Mouse (Mus musculus) inflammation-experienced regulatory T-cells, adult 6 months (primary cell): ENCODE results near the gene Ranbp3. TPM values are rescaled to one million over a fixed set of nuclear protein-coding genes. Genes with fewer than 3 reads are reported as not detected.

ENCODE experiments used
- ATAC-seq: one replicate; pipeline ENCODE4 v1.8.0; 2017
- polyA plus RNA-seq, 3 experiments: library from polyadenylated mRNA; unstranded; fragments of 100-300 nt; shearing (Covaris generic); gene quantifications; one replicate each; pipeline ENCODE4 v1.2.1; 2017

The Ranbp3 gene
- polyA plus RNA-seq, 3 experiments from 2014 or later = 54.4 to 59.4 (median 58.4) TPM

DNA sequence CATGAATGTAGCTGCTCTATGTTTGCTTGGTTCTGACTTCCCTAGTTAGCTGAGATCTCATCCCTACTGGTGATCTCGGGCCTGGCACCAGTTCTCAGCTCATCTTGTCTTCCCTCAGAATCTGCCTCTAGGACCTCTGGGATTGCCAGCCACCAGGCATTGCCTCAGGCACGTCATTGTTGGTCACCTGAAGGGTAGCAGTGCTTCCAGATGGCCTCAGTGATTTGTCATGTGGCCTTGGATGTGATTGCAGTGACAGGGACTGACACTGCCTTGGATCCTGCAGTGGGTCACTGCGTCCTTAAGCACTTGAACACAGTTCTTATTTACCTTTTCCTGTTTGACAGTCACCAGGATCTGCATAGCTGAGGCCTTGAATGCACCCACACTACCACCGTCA, 8.7 kb downstream of the Ranbp3 start:
- no peak for ATAC-seq

DNA sequence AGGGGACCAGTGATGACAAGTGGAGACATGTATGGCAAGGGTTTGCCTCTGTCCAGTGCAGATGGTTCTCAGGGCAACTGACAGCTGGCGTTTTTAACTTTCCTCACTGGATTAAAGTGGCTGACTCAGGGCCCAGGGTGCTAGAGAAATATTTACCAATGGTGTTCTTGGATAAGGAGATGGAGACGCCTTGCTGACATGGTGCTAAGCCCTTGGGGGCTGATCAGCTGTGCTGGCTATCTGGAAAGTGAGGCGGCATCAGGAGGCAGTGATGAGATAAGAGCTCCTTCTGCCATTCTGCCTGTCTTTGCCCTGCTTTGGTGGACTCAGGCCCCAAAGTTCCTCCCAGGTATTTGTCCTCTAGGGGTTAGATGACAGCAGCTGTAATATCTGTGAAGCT, 9.8 kb downstream of the Ranbp3 start:
- ATAC-seq = no peak

DNA sequence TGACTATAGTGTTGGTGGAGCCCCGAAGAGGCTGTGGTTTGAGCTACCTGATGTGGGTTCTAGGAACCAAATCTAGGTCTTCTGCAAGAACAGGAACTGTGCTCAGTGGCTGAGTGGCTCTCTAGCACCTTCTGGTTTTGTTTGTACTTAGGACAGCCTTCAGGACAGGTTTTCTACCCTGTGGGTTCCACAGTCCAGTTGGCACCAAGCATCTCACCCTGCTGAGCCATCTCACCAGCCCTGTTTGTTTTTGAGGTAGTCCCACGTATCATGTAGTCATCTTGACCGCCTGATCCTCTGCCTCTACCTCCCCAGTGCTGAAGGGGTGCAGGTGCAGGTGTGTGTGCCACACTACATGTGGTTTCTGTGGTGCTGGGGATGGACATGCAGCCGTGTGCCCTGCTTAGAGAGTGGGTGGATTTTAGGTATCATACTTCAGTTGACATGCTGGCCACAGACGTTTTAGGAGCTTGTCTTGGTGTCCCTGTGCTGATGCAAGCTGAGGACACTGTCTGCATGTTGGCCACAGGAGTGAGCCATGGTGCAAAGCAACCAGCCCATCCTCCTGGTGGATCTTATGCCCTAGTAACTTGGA, 10.5 kb downstream of the Ranbp3 start:
- no peak for ATAC-seq

DNA sequence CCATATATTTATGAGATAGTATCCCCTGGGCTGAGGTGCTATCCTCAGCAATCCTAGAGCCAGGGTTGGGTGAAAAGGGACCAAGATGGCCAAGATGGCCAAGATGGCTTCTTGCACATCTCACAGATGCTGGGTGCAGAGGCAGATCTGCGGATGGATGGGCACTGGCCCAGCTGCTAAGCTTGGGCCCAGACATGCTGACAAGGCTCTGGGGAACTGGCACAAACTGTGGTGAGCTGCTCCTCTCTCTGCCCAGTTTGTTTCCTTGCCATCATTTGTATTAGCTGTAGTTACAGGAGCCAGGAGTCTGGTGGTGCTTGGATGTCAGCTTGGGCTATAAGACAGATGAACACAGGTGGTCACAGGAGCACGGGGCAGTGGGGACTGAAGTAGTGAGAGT, 11.6 kb downstream of the Ranbp3 start:
- ATAC-seq = no peak

DNA sequence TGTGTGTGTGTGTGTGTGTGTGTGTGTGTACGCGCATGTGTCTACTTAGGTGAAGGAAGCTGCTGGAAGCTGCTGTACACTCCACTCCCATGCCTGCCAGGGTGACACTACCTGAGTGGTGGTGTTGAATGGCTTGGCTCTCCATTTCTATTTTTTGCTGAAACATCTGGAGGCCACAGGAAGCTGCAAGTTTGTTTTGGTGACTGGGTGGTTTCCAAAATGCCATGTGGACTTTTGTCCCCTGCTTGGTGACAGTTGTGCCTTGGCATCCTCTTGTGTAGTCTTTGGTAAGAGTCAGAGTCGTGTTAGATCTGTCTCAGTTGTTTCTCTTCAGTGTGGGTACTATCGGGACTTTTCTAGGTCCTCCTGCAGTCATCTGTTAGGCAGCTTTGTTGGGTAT, 13.7 kb downstream of the Ranbp3 start:
- ATAC-seq = no peak

DNA sequence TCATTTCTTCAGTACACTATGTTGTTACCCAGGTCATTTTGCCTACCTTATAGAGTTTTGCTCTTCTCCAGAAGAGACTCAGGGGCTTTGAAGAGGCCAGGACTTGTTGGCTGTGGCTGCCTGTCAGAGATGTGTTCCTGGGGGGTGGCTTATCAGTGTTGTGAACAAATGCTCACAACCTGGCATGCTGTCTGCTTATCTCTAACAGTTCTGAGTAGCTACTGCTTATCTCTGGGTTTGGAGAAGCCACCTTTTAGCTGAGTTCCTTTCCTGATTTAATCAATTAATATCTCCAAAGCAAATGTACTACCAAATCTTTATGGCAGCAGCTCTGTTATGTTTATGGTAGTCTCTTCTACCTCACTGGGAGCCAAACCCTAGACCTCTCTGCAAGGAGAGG, 15.0 kb downstream of the Ranbp3 start:
- ATAC-seq = no peak

DNA sequence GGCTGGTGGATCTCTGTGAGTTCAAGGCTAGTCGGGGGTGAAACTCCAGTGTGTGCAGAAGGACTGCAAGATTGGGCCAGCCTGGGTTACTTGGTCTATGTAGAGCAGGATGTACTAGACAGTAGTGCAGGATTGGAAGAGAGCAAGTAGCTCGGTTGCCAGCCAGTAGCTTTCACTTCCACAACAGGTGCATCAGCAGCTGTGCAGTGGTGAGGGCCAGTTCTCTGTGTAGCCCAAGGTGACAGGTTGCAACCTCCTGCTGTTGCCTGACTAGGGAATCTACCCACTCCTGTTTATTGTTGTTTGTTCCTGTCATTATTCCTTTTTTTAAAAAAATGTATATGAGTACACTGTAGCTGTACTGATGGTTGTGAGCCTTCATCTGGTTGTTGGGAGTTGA, 15.6 kb downstream of the Ranbp3 start:
- ATAC-seq = no peak

DNA sequence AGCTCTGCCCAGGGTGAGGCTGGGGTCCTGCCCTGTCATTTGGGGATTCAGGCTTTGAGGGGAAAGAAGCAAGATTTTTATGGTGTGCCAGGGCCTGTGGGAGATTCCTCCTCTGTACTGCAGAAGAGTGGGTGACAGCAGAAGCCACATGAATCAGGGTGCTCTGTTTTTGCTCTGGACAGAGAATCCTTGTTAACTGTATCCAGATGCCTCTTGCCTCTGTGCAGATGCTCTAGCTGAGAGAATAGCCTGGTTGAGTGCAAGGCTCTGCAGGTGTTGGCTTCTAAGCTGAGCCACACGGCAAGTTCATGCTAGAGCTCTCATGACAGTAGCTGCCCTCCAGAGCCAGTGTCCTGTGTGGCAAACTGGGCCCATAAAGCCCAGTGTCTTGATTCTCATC, 20.3 kb downstream of the Ranbp3 start:
- ATAC-seq = no peak

DNA sequence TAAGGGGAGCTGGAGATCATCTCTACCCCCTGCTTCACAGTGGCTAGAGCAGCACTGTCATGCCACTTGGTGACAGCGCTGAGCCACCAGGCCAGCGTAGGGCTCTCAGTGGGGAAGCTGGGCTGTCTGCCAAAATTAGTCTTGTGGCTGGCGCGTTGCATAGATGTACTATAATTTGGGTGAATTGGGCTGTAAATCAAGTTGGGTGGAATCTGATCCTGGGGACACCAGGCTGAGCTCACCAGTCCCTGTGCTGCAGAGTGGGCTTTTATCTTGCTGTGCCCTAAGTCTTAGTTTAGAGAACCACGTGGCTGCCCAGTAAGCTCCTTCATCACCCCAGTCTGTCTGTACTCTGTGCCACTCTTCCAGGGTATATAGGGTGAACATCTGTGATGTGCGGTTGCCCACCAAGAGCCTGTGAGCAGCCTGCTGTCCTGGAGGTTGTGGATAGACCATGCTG, 20.8 kb downstream of the Ranbp3 start:
- ATAC-seq = no peak

DNA sequence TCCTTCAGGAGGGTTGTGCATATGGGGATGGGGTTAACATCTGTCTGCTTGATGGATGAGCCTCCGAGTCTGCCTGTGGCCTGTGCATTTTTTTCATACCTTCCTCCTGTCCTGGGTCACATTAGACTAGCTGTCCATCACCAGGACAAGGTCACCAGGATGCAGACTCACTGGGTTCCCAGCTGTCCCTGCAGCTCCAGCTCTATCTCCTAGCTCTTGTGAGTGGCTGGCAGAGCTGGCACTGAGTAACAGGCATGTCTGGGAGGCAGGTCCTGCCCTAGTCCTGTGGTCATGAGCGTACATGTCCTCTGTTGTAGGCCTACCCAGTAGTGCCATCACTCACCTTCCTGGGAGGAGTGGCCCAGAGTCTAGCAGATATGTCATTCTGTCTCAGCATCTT, 27.4 kb downstream of the Ranbp3 start:
- no peak for ATAC-seq

DNA sequence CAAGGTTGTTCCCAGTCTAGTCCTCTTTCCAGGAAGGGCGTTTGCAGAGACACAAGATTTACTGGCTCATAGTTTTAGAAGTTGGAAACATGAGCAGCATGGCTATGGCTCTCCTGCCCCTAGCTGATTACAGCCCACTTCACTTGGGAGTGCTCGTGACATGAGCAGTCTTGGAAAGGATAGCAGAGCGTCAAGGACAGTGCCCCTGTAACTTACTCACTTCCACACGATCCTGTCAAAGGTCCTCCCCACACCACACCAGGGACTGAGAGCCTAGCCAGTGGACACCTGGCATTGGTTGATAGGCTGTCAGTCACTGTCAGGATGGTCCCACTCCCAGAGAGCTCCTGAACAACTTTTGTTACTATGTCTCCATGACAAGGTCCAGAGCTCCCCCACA, 29.9 kb downstream of the Ranbp3 start:
- ATAC-seq = no peak

DNA sequence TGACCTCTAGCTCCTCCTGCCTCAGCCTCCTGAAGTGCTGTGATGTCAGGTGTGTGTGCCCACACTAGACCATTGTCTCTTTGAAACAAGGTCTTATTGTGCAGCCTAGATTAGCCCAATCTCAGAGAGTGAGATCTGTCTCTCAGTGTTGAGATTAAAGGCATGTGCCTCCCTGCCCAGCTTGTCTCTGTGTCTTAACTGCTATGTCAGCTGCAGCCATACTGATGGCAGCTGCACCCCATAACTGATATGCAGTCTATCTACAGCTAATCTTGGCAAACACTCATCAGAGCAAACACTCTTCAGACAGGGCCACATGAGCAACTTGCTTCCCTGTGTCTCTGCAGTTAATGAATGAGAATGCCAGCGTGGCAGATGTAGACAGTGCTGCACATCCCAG, 33.4 kb downstream of the Ranbp3 start:
- ATAC-seq = no peak

DNA sequence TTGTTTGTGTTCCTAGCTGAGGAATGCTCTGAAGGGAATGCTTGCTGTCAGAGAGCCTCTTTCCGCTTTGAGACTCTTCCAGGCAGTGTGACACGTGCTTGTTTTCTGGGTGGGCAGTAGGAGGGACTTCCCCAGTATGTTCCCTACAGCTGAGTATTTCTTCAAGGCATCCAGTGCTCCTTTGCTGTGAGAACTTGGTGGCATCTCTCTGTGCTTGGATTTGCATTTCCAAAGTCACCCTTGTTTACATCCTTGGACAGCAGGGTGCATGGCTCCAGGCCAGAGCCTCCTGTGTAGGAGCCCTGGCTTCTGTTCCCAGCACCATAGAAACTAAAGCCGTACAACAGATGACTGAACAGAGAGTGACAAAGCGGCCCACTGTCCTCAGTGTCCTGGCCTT, 35.6 kb downstream of the Ranbp3 start:
- no peak for ATAC-seq

DNA sequence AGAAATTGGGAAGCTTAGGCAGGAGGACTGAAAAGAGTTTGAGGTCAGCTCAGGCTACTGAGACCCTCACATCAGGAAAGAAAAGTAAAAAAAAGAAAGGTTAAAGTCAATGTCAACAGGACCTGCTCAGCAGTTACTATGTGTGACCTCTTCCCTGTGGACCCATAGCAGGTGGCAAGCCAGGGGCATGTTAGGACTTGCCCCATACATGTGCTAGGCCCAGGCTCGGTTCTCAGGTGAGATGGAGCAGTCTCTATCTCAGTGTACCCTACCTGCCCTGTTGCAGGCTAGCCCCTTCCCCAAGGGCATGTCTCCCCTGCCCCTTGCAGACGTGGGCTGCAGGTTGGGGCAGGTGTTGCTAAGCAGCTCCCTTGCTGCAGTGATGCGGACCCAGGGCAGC, 36.6 kb downstream of the Ranbp3 start:
- ATAC-seq = no peak

DNA sequence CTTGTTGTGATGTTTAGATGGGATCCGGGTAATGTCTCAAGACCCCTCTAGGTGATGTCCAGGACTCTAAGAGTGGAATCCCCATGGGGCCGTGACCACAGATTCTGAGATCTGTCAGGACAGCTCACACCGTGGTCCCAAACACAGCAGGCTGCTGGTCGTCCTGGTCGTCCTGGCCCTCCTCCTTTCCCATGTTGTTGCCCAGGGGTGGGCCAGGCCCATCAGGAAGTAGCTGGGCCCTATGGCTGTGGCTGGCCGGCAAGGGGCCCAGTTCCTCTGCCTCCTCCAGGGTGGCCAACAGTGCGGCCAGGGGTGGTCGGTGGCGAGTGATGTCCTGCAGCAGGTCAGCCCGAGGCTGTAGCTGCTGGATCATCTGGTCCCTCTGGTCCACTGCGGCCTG, 42.3 kb downstream of the Ranbp3 start:
- no peak for ATAC-seq

DNA sequence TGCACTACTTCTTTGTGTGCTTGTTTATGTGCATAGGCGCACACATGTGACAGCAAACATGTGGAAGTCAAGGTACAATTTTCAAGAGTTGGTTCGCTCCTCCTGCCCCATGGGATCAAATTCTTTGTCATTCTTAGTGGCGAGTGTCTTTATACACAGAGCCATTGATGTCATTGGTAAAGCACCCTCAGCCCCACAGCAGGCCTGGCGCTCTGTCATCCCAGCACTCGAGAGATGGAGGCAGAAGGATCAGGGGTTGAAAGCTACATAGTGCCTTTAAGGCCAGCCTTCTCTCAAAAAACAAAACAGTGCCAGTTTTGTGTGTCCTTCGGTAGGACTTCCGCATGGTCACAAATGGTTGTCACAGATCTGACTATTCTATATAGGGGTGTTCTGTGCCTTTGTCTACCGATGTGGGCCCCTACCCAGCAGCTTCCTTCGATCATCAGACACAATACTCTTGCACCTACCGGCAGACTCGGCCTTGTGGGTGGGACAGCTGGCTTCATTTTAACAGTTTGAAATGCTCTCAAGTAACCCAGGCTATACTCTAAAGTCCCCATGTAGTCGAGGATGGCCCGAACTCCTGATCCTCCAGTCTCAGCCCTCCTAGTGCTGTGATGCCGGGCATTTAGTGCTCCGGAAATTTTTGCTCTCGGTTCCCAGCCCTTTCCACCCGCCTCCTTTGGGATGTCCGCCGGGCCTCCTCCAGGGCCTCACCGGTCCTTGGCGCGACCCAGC, 43.0 kb downstream of the Ranbp3 start:
- ATAC-seq = no peak

DNA sequence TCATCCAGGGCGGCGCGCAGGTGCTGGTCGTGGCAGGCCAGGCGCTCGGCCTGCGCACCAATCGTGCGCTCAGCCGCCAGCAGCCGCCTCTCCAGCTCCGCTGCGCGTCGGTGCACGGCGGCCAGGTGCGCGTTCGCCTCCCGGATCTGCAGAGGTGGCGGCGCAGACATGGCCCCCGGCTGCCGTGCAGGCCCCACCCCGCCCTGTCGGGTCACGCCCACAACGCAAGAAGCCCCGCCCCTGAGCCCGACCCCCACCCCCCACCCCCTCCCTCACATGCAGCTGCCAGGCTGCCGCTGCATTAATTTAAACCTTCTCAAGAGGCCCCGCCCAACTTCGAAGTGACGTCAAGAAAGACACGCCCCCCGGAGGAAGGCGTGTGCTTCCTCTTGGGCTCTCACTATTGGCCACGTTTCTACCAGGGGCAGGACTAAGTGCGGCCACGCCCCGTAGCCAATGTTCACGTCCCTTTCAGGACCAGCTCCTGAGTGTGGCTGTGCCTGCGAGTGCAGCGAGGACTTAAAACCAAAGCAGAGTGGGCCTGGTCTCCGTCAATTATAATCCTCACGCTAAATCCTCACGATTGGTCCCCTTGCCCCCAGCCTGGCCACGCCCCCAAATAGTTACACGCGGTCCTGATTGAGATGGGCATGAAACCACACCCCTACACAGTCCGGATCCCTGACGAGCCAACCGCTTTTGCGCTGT, 43.7 kb downstream of the Ranbp3 start:
- ATAC-seq = peak; percentile 90

DNA sequence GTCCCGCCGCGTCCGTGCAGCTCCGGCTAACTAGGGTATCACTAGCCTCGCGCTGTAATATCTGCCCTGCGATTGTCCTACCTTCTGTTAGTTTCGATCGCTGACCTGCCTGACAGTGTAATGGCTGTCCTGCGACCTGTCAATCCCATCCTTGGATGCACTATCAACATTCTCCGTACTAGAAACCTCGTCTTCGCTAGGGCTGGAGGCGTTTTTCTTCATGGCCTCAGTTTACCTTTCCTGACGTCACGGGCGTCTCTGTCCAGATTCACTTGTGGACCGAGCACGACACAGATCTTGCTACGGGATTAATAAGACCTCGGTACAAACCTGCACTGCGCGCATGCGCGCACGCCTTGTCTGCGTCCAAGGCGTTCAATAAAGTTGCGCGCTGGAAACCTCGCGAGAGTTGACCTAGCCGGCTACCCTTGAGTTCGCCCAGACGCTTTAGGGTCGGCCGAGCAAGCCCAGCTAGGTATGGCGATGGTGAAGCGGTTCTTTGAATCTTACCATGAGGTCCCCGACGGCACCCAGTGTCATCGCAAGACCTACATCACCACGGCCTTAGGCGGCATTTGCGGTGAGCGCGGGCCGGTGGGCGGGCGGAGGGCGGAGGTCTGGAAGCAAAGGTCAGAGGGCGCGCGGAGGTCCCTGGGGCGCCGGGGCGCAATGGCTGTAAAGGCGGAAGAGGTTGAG, 44.4 kb downstream of the Ranbp3 start, which contains the start of the genes Ndufa11 and Vmac:
Gene Ndufa11 (plus strand): TSS at position 405 of the 696 bp plus-strand sequence.
Gene Vmac (minus strand): TSS at position 660 of the 696 bp plus-strand sequence.
- ATAC-seq = peak; percentile 54

DNA sequence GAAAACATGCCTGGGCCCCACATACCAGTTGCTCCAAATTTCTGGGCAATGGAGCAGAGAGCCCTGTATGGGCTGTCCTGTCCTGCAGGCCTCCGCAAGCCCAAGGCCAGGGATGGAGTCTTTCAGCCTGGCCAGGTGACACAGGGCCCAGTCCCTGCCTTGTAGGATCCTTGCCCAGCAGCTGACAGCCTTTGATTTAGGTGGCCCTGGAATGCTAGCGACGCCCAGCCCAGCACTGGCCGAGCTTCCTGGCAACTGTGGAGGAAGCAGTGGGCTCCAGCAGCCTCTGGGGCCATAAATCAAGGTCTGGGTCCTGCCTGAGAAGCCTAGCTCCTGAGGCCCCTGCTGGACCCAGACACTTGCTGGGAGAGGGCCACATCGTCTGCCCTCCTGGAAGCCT, 49.3 kb downstream of the Ranbp3 start:
- ATAC-seq = no peak

DNA sequence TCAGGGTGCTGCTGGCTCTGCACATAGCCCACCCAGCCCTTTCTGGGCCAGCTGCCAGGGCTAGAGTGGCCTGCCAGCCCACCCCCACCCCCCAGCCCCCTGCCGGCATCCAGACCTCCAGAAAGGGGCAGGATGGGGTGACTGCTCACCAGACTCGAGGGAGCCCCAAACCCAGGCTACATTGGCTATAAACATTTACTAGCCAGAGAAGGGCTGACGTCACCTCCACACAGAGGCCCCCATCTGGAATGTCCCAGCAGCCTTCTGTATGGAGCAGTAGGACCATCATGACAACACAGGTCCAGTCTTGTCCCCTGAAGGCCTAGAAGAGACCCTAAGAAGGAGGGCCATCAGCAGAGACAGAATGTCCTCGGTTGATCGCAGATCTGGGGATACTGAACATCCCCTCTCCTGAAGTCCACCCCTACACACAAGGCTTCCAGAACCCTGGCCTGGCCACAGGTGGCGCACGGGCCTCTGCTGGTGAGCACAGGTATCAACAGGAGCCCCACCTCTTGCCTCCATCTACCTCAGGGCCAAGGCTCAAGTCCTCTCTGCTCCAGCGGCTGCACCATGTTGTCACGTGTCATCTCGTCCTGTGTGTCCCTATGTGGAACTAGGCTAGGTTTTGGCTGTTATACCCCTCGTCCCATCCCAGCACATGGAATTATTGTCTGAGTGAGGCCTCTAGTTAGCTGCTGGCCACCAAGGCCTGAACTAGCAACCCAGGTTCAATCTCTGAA, 50.5 kb downstream of the Ranbp3 start:
- no peak for ATAC-seq

DNA sequence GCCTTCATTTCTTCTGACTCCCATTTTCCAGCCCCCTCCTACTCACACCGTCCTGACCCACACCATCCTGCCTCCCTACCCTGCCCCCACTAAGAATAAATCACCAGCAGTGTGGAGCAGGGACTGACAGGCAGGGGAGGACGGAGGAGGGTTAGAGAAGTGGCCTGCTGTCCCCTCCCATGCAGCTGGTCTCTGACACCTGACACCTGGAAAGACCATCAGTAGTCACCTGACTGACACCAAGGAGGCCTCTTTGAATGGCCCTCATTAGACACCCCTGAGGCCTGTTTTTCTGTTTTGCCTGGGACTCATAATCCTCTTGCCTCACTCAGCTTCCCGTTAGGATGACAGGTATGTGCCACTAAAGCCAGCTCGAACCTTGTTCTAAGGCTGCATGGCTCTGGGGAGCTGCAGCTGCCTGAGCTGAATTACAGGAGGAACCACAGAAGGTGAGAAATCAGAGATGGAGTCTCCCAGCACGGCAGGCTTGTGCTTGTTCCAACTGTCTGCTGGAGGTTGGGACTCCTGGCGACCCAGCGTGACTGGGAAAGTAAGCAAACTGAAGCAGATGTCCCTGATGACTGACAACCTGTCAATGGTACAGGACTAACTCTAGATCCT, 54.0 kb downstream of the Ranbp3 start:
- ATAC-seq = no peak

DNA sequence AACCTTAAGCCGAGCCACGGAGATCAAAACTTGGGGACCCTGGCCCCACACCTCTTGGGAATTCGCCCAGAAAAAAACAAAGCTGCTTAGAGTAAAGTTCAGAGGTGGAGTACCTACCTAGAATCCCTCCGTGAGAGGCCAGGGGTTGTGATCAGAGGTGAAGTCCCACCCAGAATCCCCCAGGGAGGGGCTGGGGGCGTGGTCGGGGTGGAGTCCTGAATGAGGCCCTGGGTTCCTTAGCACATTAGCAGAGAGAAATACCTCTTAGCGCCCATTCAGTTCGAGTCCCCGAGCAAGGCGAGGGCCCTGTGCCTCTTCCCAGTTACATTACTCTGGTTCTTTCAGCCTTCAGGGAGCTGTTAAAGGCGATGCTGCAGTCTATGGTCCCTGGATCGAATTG, 54.6 kb downstream of the Ranbp3 start:
- no peak for ATAC-seq
